Mouse (Mus musculus) embryonic facial prominence, embryonic 15.5 days (tissue): ENCODE results near the gene Arap2. TPM values are rescaled to one million over a fixed set of nuclear protein-coding genes. Genes with fewer than 3 reads are reported as not detected.
"Not testable (repeated sequence)": the region's sequence is repeated elsewhere in the genome, so short reads cannot be mapped to it uniquely, and the experiment has no call there.

Source experiments
- ATAC-seq: fragments of 200-750 bp; cut with Nextera tagmentation; 2 replicates; pipeline ENCODE4 v1.8.0; 2017; ENCODE audit warnings: low read depth, moderate TSS enrichment; ENCODE audit not compliant: insufficient number of reproducible peaks, low FRiP score, low TSS enrichment
- H3K27ac ChIP-seq: fragments of 300-500 bp; sonication (generic); replicated peaks from 2 replicates; pipeline ENCODE4 v1.5.1; 2015; ENCODE audit warnings: mild to moderate bottlenecking, inconsistent platforms
- H3K27me3 ChIP-seq: fragments of 300-500 bp; sonication (generic); 2 replicates; pipeline ENCODE4 v1.6.1; 2015; ENCODE audit warnings: inconsistent platforms
- H3K36me3 ChIP-seq: fragments of 300-500 bp; sonication (generic); 2 replicates; pipeline ENCODE4 v1.6.1; 2015; ENCODE audit warnings: mild to moderate bottlenecking, inconsistent platforms
- H3K4me1 ChIP-seq: fragments of 300-500 bp; sonication (generic); 2 replicates; pipeline ENCODE4 v1.6.1; 2015; ENCODE audit warnings: inconsistent platforms
- H3K4me2 ChIP-seq: fragments of 300-500 bp; sonication (generic); replicated peaks from 2 replicates; pipeline ENCODE4 v1.6.1; 2015; ENCODE audit warnings: mild to moderate bottlenecking, inconsistent platforms
- H3K4me3 ChIP-seq: fragments of 300-500 bp; sonication (generic); replicated peaks from 2 replicates; pipeline ENCODE4 v1.5.1; 2015; ENCODE audit warnings: mild to moderate bottlenecking, inconsistent platforms
- H3K9ac ChIP-seq: fragments of 300-500 bp; sonication (generic); 2 replicates; pipeline ENCODE4 v1.6.1; 2015; ENCODE audit warnings: inconsistent platforms
- H3K9me3 ChIP-seq: fragments of 300-500 bp; sonication (generic); replicated peaks from 2 replicates; pipeline ENCODE4 v1.6.1; 2016; ENCODE audit warnings: inconsistent platforms
- WGBS: fragments of 180-500 bp; shearing (Covaris S2); methylation state at CpG from one replicate; pipeline ENCODE4 v1.1.7; 2015; 5-methylcytosine and 5-hydroxymethylcytosine counted together
- polyA plus RNA-seq: library from polyadenylated mRNA; unstranded; fragments of >200 nt; fragmentation: Nextera tagmentation; extraction: Ambion mirVana; gene quantifications from 2 replicates; pipeline ENCODE4 v1.2.1, GENCODE M21; 2015

Arap2 gene
- polyA plus RNA-seq, 1 experiment from 2014 or later, result 12.9 TPM

GRCm38 (mm10) chr5:62739451-62740415 lies 26.2 kb downstream of the Arap2 start:
- Histone ChIP-seq H3K9ac (no peak overlapping the region), H3K4me3 (no peak overlapping the region), H3K27ac (no peak overlapping the region), H3K27me3 (no peaks in the 10 kb centered on the region), H3K9me3 (no peaks in the 10 kb centered on the region), H3K4me1 (no peaks in the 10 kb centered on the region), H3K4me2 (no peak overlapping the region), H3K36me3 (no peaks in the 10 kb centered on the region)
- no peak for ATAC-seq
- 84% methylated on average over 9 of the region's 9 CpGs for WGBS

GRCm38 (mm10) chr5:62730573-62730972 lies 35.4 kb downstream of the Arap2 start:
- WGBS, result 90% methylated on average over 7 of the region's 7 CpGs
- H3K4me1 ChIP-seq, H3K9me3 ChIP-seq, H3K9ac ChIP-seq, H3K4me2 ChIP-seq, H3K27me3 ChIP-seq, H3K4me3 ChIP-seq, H3K27ac ChIP-seq, ATAC-seq, H3K36me3 ChIP-seq: not testable (repeated sequence)

- no peak for ATAC-seq
- no peaks in the 10 kb centered on the region for H3K27me3 ChIP-seq
- 79% methylated on average over 2 of the region's 2 CpGs for WGBS
These were observed 40.4 kb downstream of the Arap2 start for GRCm38 (mm10) chr5:62725551-62725950.

GRCm38 (mm10) chr5:62723261-62724105 lies 42.5 kb downstream of the Arap2 start:
- Histone ChIP-seq H3K27ac (no peak overlapping the region), H3K4me1 (no peaks in the 10 kb centered on the region), H3K4me2 (no peak overlapping the region), H3K4me3 (no peak overlapping the region), H3K27me3 (no peaks in the 10 kb centered on the region), H3K36me3 (no peaks in the 10 kb centered on the region), H3K9me3 (no peaks in the 10 kb centered on the region), H3K9ac (no peak overlapping the region)
- ATAC-seq, result no peak
- 65% methylated on average over 3 of the region's 3 CpGs for WGBS

More at GRCm38 (mm10) chr5:62725551-62725950, 40.4 kb downstream of the Arap2 start:
- Histone ChIP-seq H3K4me3 (no peak overlapping the region), H3K9me3 (no peaks in the 10 kb centered on the region), H3K36me3 (no peaks in the 10 kb centered on the region), H3K9ac (no peak overlapping the region), H3K27ac (no peak overlapping the region), H3K4me2 (no peak overlapping the region), H3K4me1 (no peaks in the 10 kb centered on the region)

GRCm38 (mm10) chr5:62716468-62716867 lies 49.5 kb downstream of the Arap2 start:
- Histone ChIP-seq H3K27me3 (no peaks in the 10 kb centered on the region), H3K4me3 (no peak overlapping the region), H3K27ac (no peak overlapping the region), H3K9ac (no peak overlapping the region), H3K4me1 (no peaks in the 10 kb centered on the region), H3K4me2 (no peak overlapping the region), H3K9me3 (no peaks in the 10 kb centered on the region), H3K36me3 (no peaks in the 10 kb centered on the region)
- 87% methylated on average over 3 of the region's 3 CpGs for WGBS
- ATAC-seq, result no peak

- no peak for ATAC-seq
- Histone ChIP-seq H3K9ac (no peak overlapping the region), H3K27ac (no peak overlapping the region), H3K9me3 (no peaks in the 10 kb centered on the region), H3K4me2 (no peak overlapping the region), H3K36me3 (no peaks in the 10 kb centered on the region), H3K27me3 (no peaks in the 10 kb centered on the region), H3K4me1 (no peaks in the 10 kb centered on the region), H3K4me3 (no peak overlapping the region)
- 78% methylated on average over 1 of the region's 1 CpGs for WGBS
These were observed 50.0 kb downstream of the Arap2 start for GRCm38 (mm10) chr5:62715977-62716376.

- Histone ChIP-seq H3K27me3 (no peaks in the 10 kb centered on the region), H3K4me2 (no peak overlapping the region), H3K9ac (no peak overlapping the region), H3K9me3 (no peaks in the 10 kb centered on the region), H3K27ac (no peak overlapping the region), H3K4me1 (no peaks in the 10 kb centered on the region), H3K4me3 (no peak overlapping the region), H3K36me3 (no peaks in the 10 kb centered on the region)
- WGBS, result 19% methylated on average over 4 of the region's 4 CpGs
- no peak for ATAC-seq
These were observed 50.5 kb downstream of the Arap2 start for GRCm38 (mm10) chr5:62715436-62715835.

- no peaks in the 10 kb centered on the region for H3K4me1 ChIP-seq
- no peak overlapping the region for H3K4me2 ChIP-seq
- no peaks in the 10 kb centered on the region for H3K9me3 ChIP-seq
- 70% methylated on average over 6 of the region's 6 CpGs for WGBS
- H3K27me3 ChIP-seq, result no peaks in the 10 kb centered on the region
- ATAC-seq, result no peak
- H3K4me3 ChIP-seq, result no peak overlapping the region
- no peaks in the 10 kb centered on the region for H3K36me3 ChIP-seq
- H3K27ac ChIP-seq, result no peak overlapping the region
- no peak overlapping the region for H3K9ac ChIP-seq
These were observed 55.0 kb downstream of the Arap2 start for GRCm38 (mm10) chr5:62710955-62711354.

- no peak overlapping the region for H3K4me3 ChIP-seq
- no peaks in the 10 kb centered on the region for H3K27me3 ChIP-seq
- no peak overlapping the region for H3K9ac ChIP-seq
- no peak for ATAC-seq
- no peaks in the 10 kb centered on the region for H3K9me3 ChIP-seq
- 40% methylated on average over 7 of the region's 7 CpGs for WGBS
- no peaks in the 10 kb centered on the region for H3K36me3 ChIP-seq
- no peaks in the 10 kb centered on the region for H3K4me1 ChIP-seq
- no peak overlapping the region for H3K27ac ChIP-seq
- H3K4me2 ChIP-seq, result no peak overlapping the region
These were observed 59.1 kb downstream of the Arap2 start for GRCm38 (mm10) chr5:62706900-62707299.

GRCm38 (mm10) chr5:62689965-62690364 lies 76.0 kb downstream of the Arap2 start:
- no peak overlapping the region for H3K27ac ChIP-seq
- no peaks in the 10 kb centered on the region for H3K36me3 ChIP-seq
- no peaks in the 10 kb centered on the region for H3K9me3 ChIP-seq
- no peaks in the 10 kb centered on the region for H3K4me1 ChIP-seq
- no peak for ATAC-seq
- no peak overlapping the region for H3K4me2 ChIP-seq
- no peak overlapping the region for H3K9ac ChIP-seq
- H3K4me3 ChIP-seq, result no peak overlapping the region
- H3K27me3 ChIP-seq, result no peaks in the 10 kb centered on the region
- 19% methylated on average over 4 of the region's 4 CpGs for WGBS

GRCm38 (mm10) chr5:62683751-62684150 lies 82.2 kb downstream of the Arap2 start:
- no peaks in the 10 kb centered on the region for H3K9me3 ChIP-seq
- no peaks in the 10 kb centered on the region for H3K4me1 ChIP-seq
- H3K36me3 ChIP-seq, result no peaks in the 10 kb centered on the region
- no peak overlapping the region for H3K4me3 ChIP-seq
- H3K9ac ChIP-seq, result no peak overlapping the region
- no peak overlapping the region for H3K4me2 ChIP-seq
- H3K27me3 ChIP-seq, result no peaks in the 10 kb centered on the region
- no peak for ATAC-seq
- no peak overlapping the region for H3K27ac ChIP-seq
- 80% methylated on average over 3 of the region's 3 CpGs for WGBS
